Mouse (Mus musculus) midbrain, embryonic 15.5 days (tissue): ENCODE data around the gene Olfr483. TPM values are rescaled to one million over a fixed set of nuclear protein-coding genes. Genes with fewer than 3 reads are reported as not detected.

ENCODE experiments used
- ATAC-seq: fragments of 200-750 bp; cut with Nextera tagmentation; replicated peaks from 2 replicates; pipeline ENCODE4 v1.8.0; 2017; ENCODE audit warnings: moderate TSS enrichment
- H3K27ac ChIP-seq: fragments of 300-500 bp; sonication (generic); 2 replicates; pipeline ENCODE4 v1.5.1; 2015; ENCODE audit warnings: mild to moderate bottlenecking, inconsistent platforms
- H3K27me3 ChIP-seq: fragments of 300-500 bp; sonication (generic); replicated peaks from 2 replicates; pipeline ENCODE4 v1.6.1; 2015; ENCODE audit warnings: inconsistent platforms
- H3K36me3 ChIP-seq: fragments of 300-500 bp; sonication (generic); replicated peaks from 2 replicates; pipeline ENCODE4 v1.6.1; 2015; ENCODE audit warnings: inconsistent platforms
- H3K4me1 ChIP-seq: fragments of 300-500 bp; sonication (generic); 2 replicates; pipeline ENCODE4 v1.6.1; 2015; ENCODE audit warnings: inconsistent platforms
- H3K4me2 ChIP-seq: fragments of 300-500 bp; sonication (generic); 2 replicates; pipeline ENCODE4 v1.6.1; 2015; ENCODE audit warnings: inconsistent platforms, mild to moderate bottlenecking, moderate library complexity
- H3K4me3 ChIP-seq: fragments of 300-500 bp; sonication (generic); 2 replicates; pipeline ENCODE4 v1.5.1; 2015; ENCODE audit warnings: mild to moderate bottlenecking, inconsistent platforms
- H3K9ac ChIP-seq: fragments of 300-500 bp; sonication (generic); 2 replicates; pipeline ENCODE4 v1.6.1; 2015; ENCODE audit warnings: mild to moderate bottlenecking, inconsistent platforms
- H3K9me3 ChIP-seq: fragments of 300-500 bp; sonication (generic); 2 replicates; pipeline ENCODE4 v1.6.1; 2016; ENCODE audit warnings: inconsistent platforms
- WGBS: fragments of 180-500 bp; shearing (Covaris S2); methylation state at CpG from one replicate; pipeline ENCODE4 v1.1.7; 2015; ENCODE audit warnings: mixed read lengths; 5-methylcytosine and 5-hydroxymethylcytosine counted together
- polyA plus RNA-seq: library from polyadenylated mRNA; unstranded; fragments of >200 nt; fragmentation: Nextera tagmentation; extraction: Ambion mirVana; gene quantifications from 2 replicates; pipeline ENCODE4 v1.2.1, GENCODE M21; 2015

Olfr483 gene
- not detected in 2 replicates for polyA plus RNA-seq

- H3K4me2 ChIP-seq = no peak within 1 kb of the TSS
- no peaks in the 10 kb centered on the region for H3K4me1 ChIP-seq
- H3K4me3 ChIP-seq = no peak within 1 kb of the TSS
- 88% methylated on average over 1 of the region's 1 CpGs for WGBS
- no peak within 1 kb of the TSS for H3K27ac ChIP-seq
- no peaks in the 10 kb centered on the region for H3K36me3 ChIP-seq
- H3K27me3 ChIP-seq = no peaks in the 10 kb centered on the region
- H3K9ac ChIP-seq = no peak within 1 kb of the TSS
- ATAC-seq = no peak
- no peaks in the 10 kb centered on the region for H3K9me3 ChIP-seq
These were observed at the start of gene Olfr483 for GRCm38 (mm10) chr7:108100549-108100948. TSS of gene Olfr483 (plus strand) at chr7:108100849.

- Histone ChIP-seq H3K27me3 (no peaks in the 10 kb centered on the region), H3K9ac (no peak within 1 kb of the TSS), H3K4me2 (no peak within 1 kb of the TSS), H3K9me3 (no peaks in the 10 kb centered on the region), H3K27ac (no peak within 1 kb of the TSS), H3K4me1 (no peaks in the 10 kb centered on the region), H3K4me3 (no peak within 1 kb of the TSS), H3K36me3 (no peaks in the 10 kb centered on the region)
- no peak for ATAC-seq
- WGBS = 85% methylated on average over 1 of the region's 1 CpGs
These were observed 33.4 kb upstream of the Olfr483 start, which contains the start of gene Olfr480 for GRCm38 (mm10) chr7:108067246-108067645. TSS of gene Olfr480 (minus strand) at chr7:108067346.

- no peaks in the 10 kb centered on the region for H3K27me3 ChIP-seq
These were observed 21.1 kb upstream of the Olfr483 start, which contains the start of gene Olfr481 for GRCm38 (mm10) chr7:108079555-108079954. TSS of gene Olfr481 (plus strand) at chr7:108079855.

GRCm38 (mm10) chr7:108097486-108097885 lies 3.2 kb upstream of the Olfr483 start, which contains the start of gene Olfr482:
TSS of gene Olfr482 (minus strand) at chr7:108097586.
- WGBS = 81% methylated on average over 1 of the region's 1 CpGs
- H3K36me3 ChIP-seq = no peaks in the 10 kb centered on the region
- H3K27ac ChIP-seq = no peak within 1 kb of the TSS
- H3K4me1 ChIP-seq = no peaks in the 10 kb centered on the region
- ATAC-seq = no peak
- H3K27me3 ChIP-seq = no peaks in the 10 kb centered on the region
- H3K9me3 ChIP-seq = no peaks in the 10 kb centered on the region
- H3K4me2 ChIP-seq = no peak within 1 kb of the TSS
- H3K4me3 ChIP-seq = no peak within 1 kb of the TSS
- no peak within 1 kb of the TSS for H3K9ac ChIP-seq

More at GRCm38 (mm10) chr7:108079555-108079954, 21.1 kb upstream of the Olfr483 start, which contains the start of gene Olfr481:
- Histone ChIP-seq H3K27ac (no peak within 1 kb of the TSS), H3K4me2 (no peak within 1 kb of the TSS), H3K9ac (no peak within 1 kb of the TSS), H3K36me3 (no peaks in the 10 kb centered on the region), H3K9me3 (no peaks in the 10 kb centered on the region), H3K4me1 (no peaks in the 10 kb centered on the region), H3K4me3 (no peak within 1 kb of the TSS)
- ATAC-seq = no peak

GRCm38 (mm10) chr7:108120681-108121080 lies 20.0 kb downstream of the Olfr483 start:
- H3K36me3 ChIP-seq = no peaks in the 10 kb centered on the region
- no peaks in the 10 kb centered on the region for H3K9me3 ChIP-seq
- no peaks in the 10 kb centered on the region for H3K27me3 ChIP-seq
- no peak overlapping the region for H3K4me3 ChIP-seq
- H3K4me2 ChIP-seq = no peak overlapping the region
- WGBS = 17% methylated on average over 1 of the region's 1 CpGs
- H3K4me1 ChIP-seq = no peaks in the 10 kb centered on the region
- no peak overlapping the region for H3K27ac ChIP-seq
- H3K9ac ChIP-seq = no peak overlapping the region
- ATAC-seq = no peak

GRCm38 (mm10) chr7:108121416-108121815 lies 20.8 kb downstream of the Olfr483 start:
- Histone ChIP-seq H3K9ac (no peak overlapping the region), H3K27ac (no peak overlapping the region), H3K36me3 (no peaks in the 10 kb centered on the region), H3K27me3 (no peaks in the 10 kb centered on the region), H3K4me2 (no peak overlapping the region), H3K4me1 (no peaks in the 10 kb centered on the region), H3K4me3 (no peak overlapping the region), H3K9me3 (no peaks in the 10 kb centered on the region)
- no peak for ATAC-seq
- 74% methylated on average over 1 of the region's 1 CpGs for WGBS

DNA sequence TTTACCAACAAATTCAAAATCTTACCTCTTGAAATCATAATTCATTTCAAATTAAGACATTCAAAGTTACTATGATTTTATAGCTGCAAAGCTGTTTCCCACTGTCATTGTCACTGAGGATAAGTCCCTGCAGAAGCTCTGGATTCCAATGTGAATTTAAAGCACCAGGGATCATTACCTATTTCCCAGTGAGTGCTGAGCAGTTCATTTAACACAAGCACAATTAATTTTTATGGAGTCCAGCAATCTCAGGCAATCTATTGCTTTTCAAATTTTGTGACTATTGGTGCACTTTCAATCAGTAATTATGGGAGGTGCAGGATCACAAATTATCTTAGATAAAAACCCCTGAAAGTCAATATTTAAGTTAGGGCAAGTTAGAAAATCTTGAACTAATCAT lies 26.7 kb downstream of the Olfr483 start, which contains the start of gene Olfr484:
TSS of gene Olfr484 (minus strand) at position 101 of the 400 bp plus-strand sequence.
- no peaks in the 10 kb centered on the region for H3K36me3 ChIP-seq
- no peaks in the 10 kb centered on the region for H3K4me1 ChIP-seq
- no peaks in the 10 kb centered on the region for H3K27me3 ChIP-seq
- H3K4me2 ChIP-seq = no peak within 1 kb of the TSS
- ATAC-seq = no peak
- no peak within 1 kb of the TSS for H3K27ac ChIP-seq
- H3K9me3 ChIP-seq = no peaks in the 10 kb centered on the region
- H3K9ac ChIP-seq = no peak within 1 kb of the TSS
- H3K4me3 ChIP-seq = no peak within 1 kb of the TSS

Other genes with a start within 250 kb of the Olfr483 start
- not detected in 2 replicates for gene Olfr472, start 202.9 kb upstream of the Olfr483 start, polyA plus RNA-seq
- gene Olfr473, start 170.4 kb upstream of the Olfr483 start, polyA plus RNA-seq = not detected in 2 replicates
- not detected in 2 replicates for gene Olfr474, start 146.2 kb upstream of the Olfr483 start, polyA plus RNA-seq
- gene Olfr476, start 136.0 kb upstream of the Olfr483 start, polyA plus RNA-seq = not detected in 2 replicates
- not detected in 2 replicates for gene Olfr477, start 114.2 kb upstream of the Olfr483 start, polyA plus RNA-seq
- not detected in 2 replicates for gene Olfr478, start 66.9 kb upstream of the Olfr483 start, polyA plus RNA-seq
- gene Olfr479, start 50.2 kb upstream of the Olfr483 start, polyA plus RNA-seq = not detected in 2 replicates
- gene Olfr480, start 33.5 kb upstream of the Olfr483 start, polyA plus RNA-seq = not detected in 2 replicates
- not detected in 2 replicates for gene Olfr481, start 21.0 kb upstream of the Olfr483 start, polyA plus RNA-seq
- 0.09 TPM in 1 of 2 replicates, not detected in the other for gene Olfr482, start 3.3 kb upstream of the Olfr483 start, polyA plus RNA-seq
- gene Olfr484, start 26.6 kb downstream of the Olfr483 start, polyA plus RNA-seq = not detected in 2 replicates
- not detected in 2 replicates for gene Olfr485, start 59.0 kb downstream of the Olfr483 start, polyA plus RNA-seq
- gene Olfr486, start 71.9 kb downstream of the Olfr483 start, polyA plus RNA-seq = not detected in 2 replicates
- not detected in 2 replicates for gene Olfr487, start 113.8 kb downstream of the Olfr483 start, polyA plus RNA-seq
- not detected in 2 replicates for gene Olfr488, start 157.5 kb downstream of the Olfr483 start, polyA plus RNA-seq
- gene Olfr490, start 188.1 kb downstream of the Olfr483 start, polyA plus RNA-seq = not detected in 2 replicates
- not detected in 2 replicates for gene Olfr491, start 212.6 kb downstream of the Olfr483 start, polyA plus RNA-seq
- not detected in 2 replicates for gene Olfr492, start 222.8 kb downstream of the Olfr483 start, polyA plus RNA-seq
- gene Olfr493, start 246.1 kb downstream of the Olfr483 start, polyA plus RNA-seq = not detected in 2 replicates